Mouse (Mus musculus) midbrain, embryonic 15.5 days (tissue): ENCODE results near the gene Klc1. TPM values are rescaled to one million over a fixed set of nuclear protein-coding genes. Genes with fewer than 3 reads are reported as not detected.
"Not testable (repeated sequence)": the region's sequence is repeated elsewhere in the genome, so short reads cannot be mapped to it uniquely, and the experiment has no call there.

Source experiments
- ATAC-seq: fragments of 200-750 bp; cut with Nextera tagmentation; replicated peaks from 2 replicates; pipeline ENCODE4 v1.8.0; 2017; ENCODE audit warnings: moderate TSS enrichment
- H3K27ac ChIP-seq: fragments of 300-500 bp; sonication (generic); 2 replicates; pipeline ENCODE4 v1.5.1; 2015; ENCODE audit warnings: mild to moderate bottlenecking, inconsistent platforms
- H3K27me3 ChIP-seq: fragments of 300-500 bp; sonication (generic); replicated peaks from 2 replicates; pipeline ENCODE4 v1.6.1; 2015; ENCODE audit warnings: inconsistent platforms
- H3K36me3 ChIP-seq: fragments of 300-500 bp; sonication (generic); replicated peaks from 2 replicates; pipeline ENCODE4 v1.6.1; 2015; ENCODE audit warnings: inconsistent platforms
- H3K4me1 ChIP-seq: fragments of 300-500 bp; sonication (generic); 2 replicates; pipeline ENCODE4 v1.6.1; 2015; ENCODE audit warnings: inconsistent platforms
- H3K4me2 ChIP-seq: fragments of 300-500 bp; sonication (generic); 2 replicates; pipeline ENCODE4 v1.6.1; 2015; ENCODE audit warnings: inconsistent platforms, mild to moderate bottlenecking, moderate library complexity
- H3K4me3 ChIP-seq: fragments of 300-500 bp; sonication (generic); 2 replicates; pipeline ENCODE4 v1.5.1; 2015; ENCODE audit warnings: mild to moderate bottlenecking, inconsistent platforms
- H3K9ac ChIP-seq: fragments of 300-500 bp; sonication (generic); 2 replicates; pipeline ENCODE4 v1.6.1; 2015; ENCODE audit warnings: mild to moderate bottlenecking, inconsistent platforms
- H3K9me3 ChIP-seq: fragments of 300-500 bp; sonication (generic); 2 replicates; pipeline ENCODE4 v1.6.1; 2016; ENCODE audit warnings: inconsistent platforms
- WGBS: fragments of 180-500 bp; shearing (Covaris S2); methylation state at CpG from one replicate; pipeline ENCODE4 v1.1.7; 2015; ENCODE audit warnings: mixed read lengths; 5-methylcytosine and 5-hydroxymethylcytosine counted together
- polyA plus RNA-seq: library from polyadenylated mRNA; unstranded; fragments of >200 nt; fragmentation: Nextera tagmentation; extraction: Ambion mirVana; gene quantifications from 2 replicates; pipeline ENCODE4 v1.2.1, GENCODE M21; 2015

The Klc1 gene
- 661 and 666 TPM in 2 replicates for polyA plus RNA-seq

DNA sequence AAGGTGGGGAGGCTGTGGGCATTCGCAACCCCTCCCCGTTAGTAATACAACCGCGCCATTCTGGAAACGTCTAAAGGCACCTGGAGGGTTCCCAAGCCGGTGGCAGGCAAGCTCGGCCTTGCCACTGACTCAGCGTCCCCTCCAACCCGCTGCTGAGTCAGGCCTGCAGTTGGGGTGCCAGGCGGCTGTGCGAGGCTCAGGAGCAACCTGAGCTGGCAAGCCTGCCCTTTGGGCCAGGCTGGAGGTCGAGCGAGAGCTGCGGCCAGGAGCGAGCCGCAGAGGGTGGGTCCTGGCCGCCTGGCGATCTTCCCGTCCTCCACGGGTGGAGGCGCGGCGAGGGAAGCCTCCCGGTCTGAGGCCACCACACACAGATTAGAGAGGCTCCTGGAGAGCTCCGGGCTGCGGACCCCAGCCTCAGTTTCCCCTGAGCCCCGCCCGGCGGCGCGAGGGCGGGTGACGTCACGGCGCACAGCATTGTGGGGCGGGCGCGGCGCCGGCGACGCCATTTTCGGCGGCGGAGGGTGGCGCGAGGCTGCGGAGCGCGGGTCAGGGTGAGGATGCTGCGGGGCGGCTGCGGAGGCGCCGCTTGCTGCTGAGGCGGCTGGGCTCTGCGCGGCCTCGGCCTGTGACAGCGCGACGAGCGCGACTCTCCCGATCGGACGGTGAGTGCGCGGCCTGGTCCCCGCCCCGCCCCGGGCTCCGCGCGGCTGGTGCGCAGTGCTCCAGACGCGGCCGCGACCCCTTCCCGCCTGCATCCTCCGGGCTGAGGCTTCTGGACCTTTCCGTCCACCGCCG, at the start of gene Klc1:
Gene Klc1 (plus strand): TSS at position 469 of the 795 bp plus-strand sequence.
- Histone ChIP-seq H3K27ac (peak within 1 kb of the TSS; percentile 98), H3K9me3 (no peaks in the 10 kb centered on the region), H3K27me3 (no peaks in the 10 kb centered on the region), H3K4me1 (peaks cover 36% of the 10 kb centered on the region), H3K4me2 (peak within 1 kb of the TSS; percentile 98), H3K36me3 (no peaks in the 10 kb centered on the region), H3K9ac (peak within 1 kb of the TSS; percentile 87), H3K4me3 (peak within 1 kb of the TSS; percentile 62)
- ATAC-seq, result peak; percentile 81
- WGBS, result under 1% methylated on average over 81 of the region's 85 CpGs

DNA sequence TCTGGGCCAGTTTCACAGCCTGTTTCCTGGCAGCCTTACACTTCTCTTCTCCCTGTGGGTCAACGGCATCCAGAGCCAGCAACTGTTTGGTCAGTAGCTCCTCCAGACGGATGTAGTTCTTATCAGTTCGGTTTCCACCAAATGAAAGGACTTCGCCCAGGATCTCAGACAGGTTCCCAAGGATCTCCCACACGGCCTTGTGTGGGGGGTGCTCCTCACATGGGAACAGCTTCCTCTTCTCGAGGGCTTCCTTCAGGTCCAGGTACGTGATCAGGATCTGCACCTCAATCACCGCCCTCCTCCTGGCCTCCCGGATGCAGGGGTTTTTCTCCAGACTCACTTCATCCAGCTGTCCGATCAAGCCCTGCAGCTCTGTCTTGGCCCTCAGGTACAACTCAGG, 48.6 kb upstream of the Klc1 start:
- Histone ChIP-seq H3K9me3 (no peaks in the 10 kb centered on the region), H3K36me3 (peaks cover 23% of the 10 kb centered on the region), H3K4me2 (no peak overlapping the region), H3K4me1 (peaks cover 25% of the 10 kb centered on the region), H3K27ac (no peak overlapping the region), H3K27me3 (no peaks in the 10 kb centered on the region), H3K9ac (no peak overlapping the region), H3K4me3 (no peak overlapping the region)
- WGBS, result 93% methylated on average over 10 of the region's 10 CpGs
- no peak for ATAC-seq

DNA sequence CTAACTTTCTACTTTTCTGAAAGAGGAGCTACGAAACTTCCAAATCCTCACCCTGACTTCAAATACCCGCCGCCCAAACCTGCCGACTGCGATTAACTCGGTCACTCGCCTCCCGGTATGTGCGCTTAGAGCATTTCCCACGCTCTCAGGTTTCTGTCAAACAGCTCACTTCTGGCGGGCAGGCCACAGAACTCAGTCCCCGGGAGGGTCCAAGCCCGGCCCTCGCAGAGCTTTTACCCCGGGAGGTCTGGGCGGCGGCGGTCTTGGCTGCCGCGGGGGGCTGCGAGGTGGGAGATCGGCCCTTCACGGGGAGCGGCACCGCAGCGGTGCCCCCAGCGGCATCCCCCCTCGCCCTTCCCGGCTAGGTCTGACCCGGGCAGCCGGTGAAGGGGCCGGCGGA, 46.2 kb upstream of the Klc1 start:
- Histone ChIP-seq H3K4me2 (peak overlapping the region; percentile 71), H3K4me3 (peak overlapping the region; percentile 83), H3K9ac (peak overlapping the region; percentile 85), H3K27me3 (no peaks in the 10 kb centered on the region), H3K9me3 (no peaks in the 10 kb centered on the region), H3K27ac (peak overlapping the region; percentile 86), H3K36me3 (peaks cover 23% of the 10 kb centered on the region), H3K4me1 (peaks cover 25% of the 10 kb centered on the region)
- peak; percentile 22; the same call in 1 of the 2 replicates for ATAC-seq
- WGBS, result under 1% methylated on average over 32 of the region's 33 CpGs

DNA sequence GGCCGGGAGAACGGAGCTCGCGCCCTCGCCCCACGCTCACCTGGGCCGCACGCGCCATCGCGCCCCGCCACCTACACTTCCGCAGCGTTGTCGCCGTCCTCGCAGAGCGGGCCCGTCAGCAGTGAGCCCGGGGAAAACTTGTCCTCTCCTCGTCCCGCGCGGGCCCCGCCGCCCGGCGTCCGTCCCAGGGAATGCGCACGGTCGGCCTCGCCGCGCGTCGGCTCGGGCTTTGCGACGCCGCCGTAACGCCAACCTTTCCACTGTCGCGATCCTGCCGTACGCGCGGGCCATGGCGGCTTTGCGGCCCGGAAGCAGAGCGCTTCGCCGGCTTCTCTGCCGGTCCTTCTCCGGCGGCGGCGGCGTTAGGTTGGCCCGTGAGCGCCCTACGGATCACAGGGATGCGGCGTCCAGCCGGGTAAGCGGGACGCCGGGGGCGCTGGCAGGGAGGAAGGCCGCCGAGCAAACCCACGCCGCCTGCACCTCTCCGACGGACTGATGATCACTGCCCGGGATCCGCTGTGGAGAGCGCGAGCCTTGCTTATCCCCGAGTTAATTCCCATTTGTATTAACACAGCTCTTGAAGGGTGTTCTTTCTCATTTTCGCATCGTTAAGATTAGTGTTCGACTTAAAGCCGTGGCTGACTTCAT, 45.5 kb upstream of the Klc1 start, which contains the start of the genes Bag5 and Apopt1:
Gene Bag5 (minus strand): TSS at position 254 of the 648 bp plus-strand sequence.
Gene Apopt1 (plus strand): TSS at position 258 of the 648 bp plus-strand sequence.
- Histone ChIP-seq H3K4me1 (peaks cover 26% of the 10 kb centered on the region), H3K36me3 (peaks cover 23% of the 10 kb centered on the region), H3K4me3 (peak within 1 kb of the TSS; percentile 83), H3K27me3 (no peaks in the 10 kb centered on the region), H3K27ac (peak within 1 kb of the TSS; percentile 86), H3K9me3 (no peaks in the 10 kb centered on the region), H3K9ac (peak within 1 kb of the TSS; percentile 85), H3K4me2 (peak within 1 kb of the TSS; percentile 71)
- under 1% methylated on average over 85 of the region's 86 CpGs for WGBS
- ATAC-seq, result peak; percentile 97

DNA sequence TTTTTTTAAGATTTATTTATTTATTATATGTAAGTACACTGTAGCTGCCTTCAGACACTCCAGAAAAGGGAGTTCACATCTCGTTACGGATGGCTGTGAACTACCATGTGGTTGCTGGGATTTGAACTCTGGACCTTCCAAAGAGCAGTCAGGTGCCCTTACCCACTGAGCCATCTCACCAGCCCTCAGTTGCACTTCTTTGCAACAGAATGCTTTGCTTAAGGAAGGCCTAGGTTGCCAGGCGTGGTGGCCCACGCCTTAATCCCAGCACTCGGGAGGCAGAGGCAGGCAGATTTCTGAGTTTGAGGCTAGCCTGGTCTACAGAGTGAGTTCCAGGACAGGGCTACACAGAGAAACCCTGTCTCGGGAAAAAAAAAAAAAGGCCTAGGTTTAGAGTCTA, 44.8 kb upstream of the Klc1 start:
- Histone ChIP-seq H3K36me3 (peaks cover 19% of the 10 kb centered on the region), H3K4me1 (peaks cover 32% of the 10 kb centered on the region), H3K9ac (peak overlapping the region; percentile 85; the same call in 1 of the 2 replicates), H3K4me2 (peak overlapping the region; percentile 71), H3K4me3 (peak overlapping the region; percentile 83)
- 74% methylated on average over 6 of the region's 6 CpGs for WGBS
- not testable (repeated sequence) for ATAC-seq, H3K9me3 ChIP-seq, H3K27ac ChIP-seq, H3K27me3 ChIP-seq

DNA sequence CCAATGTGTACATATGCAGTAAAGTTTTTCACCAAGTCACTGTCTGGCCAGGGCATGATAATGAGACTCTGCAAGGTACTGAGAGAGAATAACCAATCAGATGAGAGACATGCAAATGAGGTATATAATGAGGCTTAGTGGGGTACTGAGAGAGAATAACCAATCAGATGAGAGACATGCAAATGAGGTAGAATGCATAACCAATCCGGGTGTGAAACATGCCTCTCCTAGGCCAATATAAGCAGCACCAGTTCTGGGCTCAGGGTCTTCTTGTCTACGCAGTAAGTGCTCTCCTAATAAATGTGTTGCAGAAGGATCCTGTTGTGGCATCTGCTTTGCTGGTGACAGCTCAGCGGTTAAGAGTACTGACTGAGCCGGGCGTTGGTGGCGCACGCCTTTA, 42.1 kb upstream of the Klc1 start:
- no peaks in the 10 kb centered on the region for H3K9me3 ChIP-seq
- H3K4me1 ChIP-seq, result peaks cover 29% of the 10 kb centered on the region
- no peak overlapping the region for H3K4me3 ChIP-seq
- no peak overlapping the region for H3K27ac ChIP-seq
- no peak overlapping the region for H3K4me2 ChIP-seq
- WGBS, result 96% methylated on average over 7 of the region's 7 CpGs
- H3K9ac ChIP-seq, result no peak overlapping the region
- no peaks in the 10 kb centered on the region for H3K36me3 ChIP-seq
- ATAC-seq, result no peak
- no peaks in the 10 kb centered on the region for H3K27me3 ChIP-seq

DNA sequence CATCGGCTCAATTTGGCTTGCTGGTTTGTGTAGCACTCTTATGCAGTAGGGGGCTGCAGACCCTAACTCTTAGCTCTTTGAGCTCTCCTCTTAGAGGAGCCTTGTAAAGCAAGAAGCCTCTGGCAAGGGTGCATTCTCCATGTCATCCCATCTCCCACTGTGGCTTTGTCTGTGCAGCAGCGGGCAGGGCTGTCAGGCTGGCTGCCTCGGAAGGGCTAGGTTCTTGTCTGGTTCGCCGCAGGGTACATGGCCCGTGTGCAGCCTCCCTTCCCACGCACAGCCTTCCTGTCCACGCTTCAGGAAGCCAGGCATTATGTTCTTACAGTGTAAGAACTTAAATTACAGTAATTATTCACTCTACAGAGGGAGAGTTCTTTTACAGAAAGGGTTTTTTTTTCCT, 40.0 kb upstream of the Klc1 start:
- H3K36me3 ChIP-seq, result peaks cover 2% of the 10 kb centered on the region; the same call in 1 of the 2 replicates
- no peak for ATAC-seq
- H3K27ac ChIP-seq, result peak overlapping the region; percentile 36
- H3K27me3 ChIP-seq, result no peaks in the 10 kb centered on the region
- no peaks in the 10 kb centered on the region for H3K9me3 ChIP-seq
- H3K4me3 ChIP-seq, result no peak overlapping the region
- H3K9ac ChIP-seq, result no peak overlapping the region
- H3K4me1 ChIP-seq, result peaks cover 21% of the 10 kb centered on the region
- 38% methylated on average over 8 of the region's 8 CpGs for WGBS
- no peak overlapping the region for H3K4me2 ChIP-seq

DNA sequence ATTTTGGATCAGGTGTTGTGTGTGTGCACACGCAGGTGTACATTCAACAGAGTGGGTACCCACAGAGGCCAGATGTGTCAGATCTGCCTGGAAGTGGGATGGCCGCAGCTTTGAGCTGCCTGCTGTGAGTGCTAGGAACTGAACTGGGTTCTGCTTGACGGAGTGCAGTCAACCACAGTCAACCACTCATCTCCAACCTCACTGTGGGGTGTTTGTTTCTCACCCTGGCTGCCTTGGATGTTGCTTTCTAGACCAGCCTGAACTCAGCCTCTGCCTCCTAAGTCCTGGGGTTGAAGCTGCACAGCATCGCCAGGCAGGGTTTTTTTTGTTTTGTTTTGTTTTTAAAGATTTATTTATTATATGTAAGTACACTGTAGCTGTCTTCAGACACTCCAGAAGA, 38.4 kb upstream of the Klc1 start:
- no peaks in the 10 kb centered on the region for H3K27me3 ChIP-seq
- peaks cover 7% of the 10 kb centered on the region for H3K4me1 ChIP-seq
- no peak overlapping the region for H3K4me2 ChIP-seq
- no peak overlapping the region for H3K27ac ChIP-seq
- peaks cover 3% of the 10 kb centered on the region; the same call in 1 of the 2 replicates for H3K36me3 ChIP-seq
- H3K9me3 ChIP-seq, result no peaks in the 10 kb centered on the region
- H3K4me3 ChIP-seq, result no peak overlapping the region
- WGBS, result 84% methylated on average over 4 of the region's 4 CpGs
- H3K9ac ChIP-seq, result no peak overlapping the region
- ATAC-seq, result no peak

DNA sequence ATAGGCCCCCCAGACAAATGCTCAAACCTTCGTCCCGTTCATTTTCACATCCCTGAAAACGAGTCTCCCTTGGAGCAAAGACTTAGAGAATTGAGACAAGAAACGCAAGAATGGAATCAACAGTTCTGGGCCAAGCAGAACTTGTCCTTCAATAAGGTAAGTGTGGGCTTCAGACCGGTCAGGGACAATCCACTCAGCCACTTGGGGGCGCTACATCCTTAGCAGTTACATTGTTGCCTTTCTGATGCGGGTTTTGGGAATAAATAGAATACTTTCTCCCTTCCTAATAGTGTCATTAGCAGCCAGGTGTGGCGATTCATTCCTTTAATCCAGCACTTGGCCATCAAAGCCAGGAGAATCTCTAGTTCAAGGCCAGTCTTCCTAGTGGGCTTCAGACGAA, 36.0 kb upstream of the Klc1 start:
- 67% methylated on average over 9 of the region's 9 CpGs for WGBS
- no peaks in the 10 kb centered on the region for H3K9me3 ChIP-seq

DNA sequence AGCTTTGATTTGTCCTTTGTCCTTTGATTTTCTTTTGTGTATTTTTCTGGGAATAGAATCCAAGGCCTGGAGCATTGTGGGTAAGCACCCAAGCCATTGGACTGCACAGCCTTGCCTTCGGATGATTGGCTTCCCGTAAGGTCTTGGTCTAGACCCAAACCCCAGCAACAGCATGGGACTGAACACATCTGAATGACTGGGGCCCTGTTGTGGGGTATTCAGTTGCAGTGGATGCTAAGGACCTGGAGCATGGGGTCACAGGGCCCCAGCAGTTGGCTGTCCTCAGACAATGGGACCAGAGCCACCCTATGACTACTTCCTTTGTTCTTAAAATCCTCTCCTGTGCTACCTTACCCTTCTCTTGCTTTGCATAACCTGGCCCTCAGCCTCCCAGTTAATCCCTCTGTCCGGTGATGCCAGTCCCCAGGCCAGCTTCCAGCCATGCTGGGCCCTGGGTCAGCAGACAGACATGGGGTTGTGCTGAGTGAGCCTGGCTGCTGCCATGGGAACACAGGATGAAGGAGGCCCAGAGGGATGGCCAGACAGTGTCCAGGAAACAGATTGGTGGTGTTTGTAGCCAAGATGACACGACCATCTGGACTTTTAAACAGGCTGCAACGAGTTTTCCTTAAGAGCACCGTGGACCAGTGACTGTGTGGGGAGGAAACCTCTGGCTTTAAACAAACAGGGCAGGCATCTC, 33.9 kb upstream of the Klc1 start:
- no peak overlapping the region for H3K4me2 ChIP-seq
- peak overlapping the region; percentile 53 for H3K27ac ChIP-seq
- peaks cover 3% of the 10 kb centered on the region; the same call in 1 of the 2 replicates for H3K36me3 ChIP-seq
- H3K9me3 ChIP-seq, result no peaks in the 10 kb centered on the region
- H3K4me3 ChIP-seq, result no peak overlapping the region
- no peaks in the 10 kb centered on the region for H3K4me1 ChIP-seq
- no peak overlapping the region for H3K9ac ChIP-seq
- 31% methylated on average over 6 of the region's 6 CpGs for WGBS
- no peaks in the 10 kb centered on the region for H3K27me3 ChIP-seq
- ATAC-seq, result peak; percentile 60; the same call in 1 of the 2 replicates

More for the DNA sequence above, 36.0 kb upstream of the Klc1 start:
- H3K4me3 ChIP-seq, result no peak overlapping the region
- no peak overlapping the region for H3K27ac ChIP-seq
- H3K36me3 ChIP-seq, result peaks cover 3% of the 10 kb centered on the region; the same call in 1 of the 2 replicates
- H3K4me1 ChIP-seq, result peaks cover 7% of the 10 kb centered on the region
- H3K9ac ChIP-seq, result no peak overlapping the region
- no peak for ATAC-seq
- no peak overlapping the region for H3K4me2 ChIP-seq
- H3K27me3 ChIP-seq, result no peaks in the 10 kb centered on the region

DNA sequence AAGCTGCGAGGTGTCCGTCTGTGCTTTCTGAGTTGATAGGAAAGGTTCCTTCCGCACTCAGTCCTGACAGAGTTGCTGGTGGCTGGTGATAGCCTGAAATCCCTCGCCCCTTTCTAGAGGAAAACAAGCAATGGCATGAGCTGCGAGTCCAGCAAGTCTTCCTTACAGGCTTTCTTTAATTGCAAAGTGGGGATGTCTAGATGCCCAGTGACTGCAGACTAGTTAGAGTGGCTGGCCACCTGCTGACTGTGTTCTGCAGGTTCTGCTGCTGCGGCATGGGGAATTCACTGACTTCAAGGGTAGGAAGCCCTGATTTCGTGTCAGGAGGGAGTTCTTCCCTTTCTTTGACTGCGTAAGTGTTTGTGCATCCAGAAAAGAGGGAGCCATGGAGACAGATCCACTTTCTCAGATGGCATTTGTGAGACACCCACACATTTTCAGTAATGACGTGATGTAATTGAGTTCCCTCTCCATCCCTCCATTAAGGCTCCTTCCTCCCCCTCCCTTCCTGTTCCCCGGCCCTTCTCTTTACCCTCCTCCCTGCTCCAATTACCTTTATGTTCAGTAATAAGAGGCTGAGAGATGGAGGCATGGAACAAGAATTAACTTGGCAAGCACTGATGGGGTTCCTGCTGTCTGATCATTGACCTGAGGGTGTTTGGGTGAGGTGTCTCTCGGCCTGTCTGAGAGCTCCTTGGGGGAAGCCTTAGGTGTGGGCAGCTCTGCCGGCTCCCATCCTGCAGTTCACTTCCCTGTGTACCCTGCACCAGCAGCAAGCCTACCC, 33.1 kb upstream of the Klc1 start:
- H3K4me2 ChIP-seq, result no peak overlapping the region
- H3K4me1 ChIP-seq, result no peaks in the 10 kb centered on the region
- H3K9ac ChIP-seq, result no peak overlapping the region
- H3K4me3 ChIP-seq, result no peak overlapping the region
- WGBS, result 62% methylated on average over 12 of the region's 12 CpGs
- no peaks in the 10 kb centered on the region for H3K27me3 ChIP-seq
- H3K27ac ChIP-seq, result peak overlapping the region; percentile 39; the same call in 1 of the 2 replicates
- peaks cover 3% of the 10 kb centered on the region; the same call in 1 of the 2 replicates for H3K36me3 ChIP-seq
- no peak for ATAC-seq
- H3K9me3 ChIP-seq, result no peaks in the 10 kb centered on the region
